Mouse (Mus musculus): Measurements from ENCODE around the gene Rgs16. TPM values are rescaled to one million over a fixed set of nuclear protein-coding genes. Genes with fewer than 3 reads are reported as not detected.

The Rgs16 gene
- polyA plus RNA-seq, 1 experiment = 0.34 TPM

DNA sequence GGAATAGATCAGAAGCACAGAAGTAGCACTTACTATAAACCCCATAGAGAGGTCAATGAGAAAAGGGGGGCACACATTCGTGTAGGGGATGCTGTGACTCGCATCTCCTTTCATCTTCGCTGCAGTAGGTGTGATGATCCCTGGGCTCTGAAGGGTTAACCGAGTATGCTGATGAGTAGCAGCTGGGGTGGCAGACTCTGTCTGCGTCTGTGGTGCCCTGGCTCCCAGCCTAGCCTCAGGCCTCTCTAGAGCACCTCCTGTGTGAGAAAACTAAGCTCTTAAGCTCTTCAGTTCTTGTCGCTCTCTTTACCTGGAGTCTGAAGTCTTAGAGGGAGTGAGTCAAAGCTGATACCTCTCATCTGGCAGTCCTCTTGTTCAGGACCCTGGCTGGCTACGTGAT is 36.0 kb upstream of the Rgs16 start:
- Histone ChIP-seq H3K27ac (ENCODE audit: insufficient read depth, low read depth, low read length) (no peak overlapping the region), H3K4me3 (ENCODE audit: low read depth, low read length) (no peak overlapping the region), H3K4me1 (ENCODE audit: control insufficient read depth, insufficient read depth, insufficient read length, low read length) (no peaks in the 10 kb centered on the region), H3K27me3 (ENCODE audit: control insufficient read depth, insufficient read depth, low read length) (no peaks in the 10 kb centered on the region; the same call in 1 of the 2 replicates), H3K36me3 (ENCODE audit: control insufficient read depth, insufficient read depth, low read length) (no peaks in the 10 kb centered on the region)
- WGBS = 43% methylated on average over 7 of the region's 7 CpGs
- TF ChIP-seq CTCF (IDR thresholded peaks at IDR 0.05; ENCODE audit: extremely low read depth, insufficient read length, insufficient replicate concordance, low read depth, low read length) (no peak), POLR2A (IDR thresholded peaks at IDR 0.05; ENCODE audit: low read depth, low read length) (no peak)

GRCm38 (mm10) chr1:153704996-153705395 is 35.2 kb upstream of the Rgs16 start:
- TF ChIP-seq POLR2A (IDR thresholded peaks at IDR 0.05; ENCODE audit: low read depth, low read length) = no peak
- no peak for TF ChIP-seq CTCF (IDR thresholded peaks at IDR 0.05; ENCODE audit: extremely low read depth, insufficient read length, insufficient replicate concordance, low read depth, low read length)
- Histone ChIP-seq H3K27ac (ENCODE audit: insufficient read depth, low read depth, low read length) (no peak overlapping the region), H3K27me3 (ENCODE audit: control insufficient read depth, insufficient read depth, low read length) (no peaks in the 10 kb centered on the region; the same call in 1 of the 2 replicates), H3K4me3 (ENCODE audit: low read depth, low read length) (no peak overlapping the region), H3K4me1 (ENCODE audit: control insufficient read depth, insufficient read depth, insufficient read length, low read length) (no peaks in the 10 kb centered on the region), H3K36me3 (ENCODE audit: control insufficient read depth, insufficient read depth, low read length) (no peaks in the 10 kb centered on the region)
- WGBS = 43% methylated on average over 3 of the region's 3 CpGs

- Histone ChIP-seq H3K27me3 (ENCODE audit: control insufficient read depth, insufficient read depth, low read length) (no peaks in the 10 kb centered on the region; the same call in 1 of the 2 replicates), H3K4me1 (ENCODE audit: control insufficient read depth, insufficient read depth, insufficient read length, low read length) (no peaks in the 10 kb centered on the region), H3K4me3 (ENCODE audit: low read depth, low read length) (no peak overlapping the region), H3K27ac (ENCODE audit: insufficient read depth, low read depth, low read length) (no peak overlapping the region), H3K36me3 (ENCODE audit: control insufficient read depth, insufficient read depth, low read length) (no peaks in the 10 kb centered on the region)
- TF ChIP-seq POLR2A (IDR thresholded peaks at IDR 0.05; ENCODE audit: low read depth, low read length) (no peak), CTCF (IDR thresholded peaks at IDR 0.05; ENCODE audit: extremely low read depth, insufficient read length, insufficient replicate concordance, low read depth, low read length) (no peak)
- WGBS = 85% methylated on average over 5 of the region's 5 CpGs
These were observed 31.5 kb upstream of the Rgs16 start for GRCm38 (mm10) chr1:153708626-153709025.

GRCm38 (mm10) chr1:153709451-153709850 is 30.7 kb upstream of the Rgs16 start:
- no peak overlapping the region for H3K4me3 ChIP-seq (ENCODE audit: low read depth, low read length)
- 58% methylated on average over 5 of the region's 5 CpGs for WGBS
- H3K36me3 ChIP-seq (ENCODE audit: control insufficient read depth, insufficient read depth, low read length) = no peaks in the 10 kb centered on the region
- H3K4me1 ChIP-seq (ENCODE audit: control insufficient read depth, insufficient read depth, insufficient read length, low read length) = no peaks in the 10 kb centered on the region
- H3K27ac ChIP-seq (ENCODE audit: insufficient read depth, low read depth, low read length) = no peak overlapping the region
- TF ChIP-seq POLR2A (IDR thresholded peaks at IDR 0.05; ENCODE audit: low read depth, low read length) (no peak), CTCF (IDR thresholded peaks at IDR 0.05; ENCODE audit: extremely low read depth, insufficient read length, insufficient replicate concordance, low read depth, low read length) (no peak)
- no peaks in the 10 kb centered on the region for H3K27me3 ChIP-seq (ENCODE audit: control insufficient read depth, insufficient read depth, low read length)

DNA sequence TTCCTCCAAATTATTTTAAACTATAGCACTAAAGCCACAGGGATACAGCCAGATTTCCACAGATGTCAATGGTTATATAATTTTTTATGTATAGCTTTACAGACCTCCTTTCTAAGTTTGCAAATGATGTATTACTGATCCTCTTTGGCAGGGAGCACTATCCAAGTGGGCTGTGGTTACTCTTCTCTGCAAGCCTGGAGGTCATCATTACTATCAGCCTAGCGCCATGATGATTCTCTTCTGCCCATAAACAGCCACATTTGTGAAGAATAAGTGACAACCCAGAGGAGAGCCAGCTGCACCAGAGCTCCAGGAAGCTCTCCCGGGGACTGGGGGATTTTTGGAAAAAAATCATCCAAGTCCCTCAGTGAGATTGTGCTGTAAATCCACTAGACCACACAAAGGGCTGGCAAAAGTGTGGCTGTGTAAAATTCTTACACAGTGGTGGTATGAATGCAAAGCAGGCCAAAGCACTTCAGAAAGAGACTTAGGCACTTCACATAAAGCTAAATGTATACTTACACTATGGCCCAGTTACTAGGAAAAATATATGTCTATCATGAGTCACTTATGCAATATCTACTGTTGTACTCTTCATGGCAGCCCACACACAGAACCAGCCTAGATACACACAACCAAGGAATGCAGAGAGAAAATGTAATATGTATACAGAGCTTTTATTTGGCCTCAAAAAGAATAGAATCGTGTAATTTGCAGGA is 28.4 kb upstream of the Rgs16 start:
- Histone ChIP-seq H3K36me3 (ENCODE audit: control insufficient read depth, insufficient read depth, low read length) (no peaks in the 10 kb centered on the region), H3K4me1 (ENCODE audit: control insufficient read depth, insufficient read depth, insufficient read length, low read length) (no peaks in the 10 kb centered on the region), H3K4me3 (ENCODE audit: low read depth, low read length) (no peak overlapping the region), H3K27ac (ENCODE audit: insufficient read depth, low read depth, low read length) (no peak overlapping the region), H3K27me3 (ENCODE audit: control insufficient read depth, insufficient read depth, low read length) (no peaks in the 10 kb centered on the region)
- 79% methylated on average over 3 of the region's 3 CpGs for WGBS
- TF ChIP-seq POLR2A (IDR thresholded peaks at IDR 0.05; ENCODE audit: low read depth, low read length) (no peak), CTCF (IDR thresholded peaks at IDR 0.05; ENCODE audit: extremely low read depth, insufficient read length, insufficient replicate concordance, low read depth, low read length) (no peak)

- no peak overlapping the region for H3K27ac ChIP-seq (ENCODE audit: insufficient read depth, low read depth, low read length)
- TF ChIP-seq POLR2A (IDR thresholded peaks at IDR 0.05; ENCODE audit: low read depth, low read length) = no peak
- TF ChIP-seq CTCF (IDR thresholded peaks at IDR 0.05; ENCODE audit: extremely low read depth, insufficient read length, insufficient replicate concordance, low read depth, low read length) = no peak
- H3K4me3 ChIP-seq (ENCODE audit: low read depth, low read length) = no peak overlapping the region
- 89% methylated on average over 2 of the region's 2 CpGs for WGBS
- no peaks in the 10 kb centered on the region for H3K36me3 ChIP-seq (ENCODE audit: control insufficient read depth, insufficient read depth, low read length)
- H3K27me3 ChIP-seq (ENCODE audit: control insufficient read depth, insufficient read depth, low read length) = no peaks in the 10 kb centered on the region
- no peaks in the 10 kb centered on the region for H3K4me1 ChIP-seq (ENCODE audit: control insufficient read depth, insufficient read depth, insufficient read length, low read length)
These were observed 27.5 kb upstream of the Rgs16 start for GRCm38 (mm10) chr1:153712633-153713032.

DNA sequence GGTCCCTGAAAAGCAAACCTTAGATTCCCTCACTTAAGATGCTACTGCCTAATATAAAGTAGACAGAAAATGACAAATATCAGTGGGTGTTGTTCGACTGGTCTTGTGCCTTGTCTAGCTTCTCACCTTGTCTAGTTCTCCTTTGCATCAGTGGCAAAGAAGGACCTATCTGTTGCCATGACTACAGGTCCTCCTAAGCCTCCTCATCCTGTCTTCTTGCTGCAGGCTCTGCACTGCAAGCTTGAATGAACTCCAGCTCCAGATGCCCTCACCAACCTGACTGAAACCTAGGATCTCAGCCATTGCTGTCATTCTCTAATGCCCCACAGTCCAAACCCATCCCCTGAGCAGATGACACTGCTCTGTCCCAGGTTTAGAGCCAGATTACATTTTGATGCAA is 22.2 kb upstream of the Rgs16 start:
- TF ChIP-seq CTCF (IDR thresholded peaks at IDR 0.05; ENCODE audit: extremely low read depth, insufficient read length, insufficient replicate concordance, low read depth, low read length) = no peak
- TF ChIP-seq POLR2A (IDR thresholded peaks at IDR 0.05; ENCODE audit: low read depth, low read length) = no peak
- no peak overlapping the region for H3K4me3 ChIP-seq (ENCODE audit: low read depth, low read length)
- WGBS = 79% methylated on average over 1 of the region's 1 CpGs

More for the DNA sequence above, 22.2 kb upstream of the Rgs16 start:
- Histone ChIP-seq H3K36me3 (ENCODE audit: control insufficient read depth, insufficient read depth, low read length) (no peaks in the 10 kb centered on the region), H3K4me1 (ENCODE audit: control insufficient read depth, insufficient read depth, insufficient read length, low read length) (no peaks in the 10 kb centered on the region), H3K27me3 (ENCODE audit: control insufficient read depth, insufficient read depth, low read length) (no peaks in the 10 kb centered on the region), H3K27ac (ENCODE audit: insufficient read depth, low read depth, low read length) (no peak overlapping the region)

Measured in small intestine, adult 2 months (tissue).